Mouse (Mus musculus): ENCODE measurements around the gene Ell2.

Ell2 gene

DNA sequence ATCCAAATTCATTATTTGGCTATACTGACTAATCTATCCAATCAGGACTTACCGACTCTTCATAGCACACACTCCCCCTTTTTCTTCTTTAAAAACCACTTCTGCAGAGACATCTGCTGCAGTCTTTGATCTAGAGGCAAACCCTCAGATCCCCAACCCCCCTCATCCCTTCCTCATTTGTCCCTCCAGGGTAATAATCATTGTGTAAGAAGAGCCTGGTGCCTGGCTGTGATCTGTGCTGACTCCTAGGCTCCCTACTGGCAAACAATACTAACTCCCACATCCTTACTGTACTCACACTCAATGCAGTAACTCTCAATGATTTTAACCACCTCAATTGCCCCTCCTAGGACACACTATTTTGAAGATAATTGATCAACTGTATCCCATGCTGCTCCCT is 103.4 kb downstream of the Ell2 start:
- ATAC-seq (ENCODE audit: low TSS enrichment), result no peak

DNA sequence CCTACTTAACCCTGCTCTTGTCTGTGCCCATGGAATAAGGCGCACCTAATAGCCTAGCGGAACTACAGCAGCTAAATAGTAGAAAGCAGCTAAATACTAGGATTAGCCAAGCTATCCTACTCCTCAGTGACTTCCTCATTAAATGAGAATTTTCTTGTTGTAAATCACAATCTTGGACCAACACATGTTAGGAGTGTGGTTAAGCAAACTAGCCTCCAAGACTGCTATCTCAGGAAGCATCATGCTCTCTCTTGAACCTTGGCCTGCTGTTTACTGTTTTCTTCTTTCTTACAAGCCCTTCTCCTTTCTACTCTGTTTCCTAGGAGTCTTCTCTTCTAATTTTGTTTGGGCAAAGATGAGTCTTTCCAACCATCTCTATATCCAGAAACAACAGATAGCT is 110.6 kb downstream of the Ell2 start:
- no peak for ATAC-seq (ENCODE audit: low TSS enrichment)

DNA sequence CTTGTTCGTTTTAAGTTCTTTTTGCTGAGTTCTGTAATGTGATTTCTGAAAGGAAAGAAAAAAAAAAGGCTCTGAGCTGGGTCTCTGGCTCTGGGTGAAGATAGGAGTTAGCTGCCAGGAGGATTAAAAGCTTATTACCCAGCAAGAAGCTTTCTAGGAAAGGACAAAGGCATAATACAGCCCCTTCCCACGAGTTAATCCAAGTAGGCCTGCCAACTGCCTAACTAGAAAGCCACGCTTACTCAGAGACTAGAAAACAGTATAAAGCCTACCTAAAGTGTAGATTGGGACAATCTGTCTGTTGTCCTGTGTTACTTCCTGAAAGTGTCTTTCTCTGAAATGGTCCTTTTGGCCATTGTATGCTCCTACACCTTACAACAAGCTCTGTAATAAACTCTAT is 111.9 kb downstream of the Ell2 start:
- ATAC-seq (ENCODE audit: low TSS enrichment), result no peak

DNA sequence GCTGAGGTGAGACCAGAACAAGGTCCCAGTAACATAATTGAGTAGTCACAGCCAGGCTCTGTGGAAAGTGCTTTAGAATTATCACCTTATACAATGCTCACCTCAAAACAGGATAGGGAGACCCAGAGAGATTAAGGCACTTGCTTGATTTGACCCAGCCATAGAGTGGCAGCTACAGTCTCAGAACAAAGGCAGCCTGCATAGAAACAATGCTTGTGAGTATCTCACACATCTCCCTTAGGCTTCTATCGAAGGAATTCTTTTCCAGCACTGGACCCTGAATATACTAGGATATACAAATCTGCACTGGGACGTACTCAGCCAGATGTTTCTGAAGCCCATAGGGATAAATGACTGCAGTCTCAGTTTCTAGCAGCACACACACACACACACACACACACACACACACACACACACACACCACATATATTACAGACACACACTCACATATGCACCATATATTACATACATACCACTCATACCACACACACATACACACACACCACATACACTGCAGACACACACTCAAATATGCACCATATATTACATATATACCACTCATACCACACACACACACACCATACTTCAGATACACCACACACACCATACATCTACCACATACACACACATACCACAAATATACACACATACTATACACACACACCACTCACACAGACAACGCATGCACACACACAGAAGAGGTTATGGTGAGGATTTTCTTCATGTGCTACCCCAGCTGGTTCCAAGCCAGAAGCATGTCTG is 112.6 kb downstream of the Ell2 start:
- no peak for ATAC-seq (ENCODE audit: low TSS enrichment)

DNA sequence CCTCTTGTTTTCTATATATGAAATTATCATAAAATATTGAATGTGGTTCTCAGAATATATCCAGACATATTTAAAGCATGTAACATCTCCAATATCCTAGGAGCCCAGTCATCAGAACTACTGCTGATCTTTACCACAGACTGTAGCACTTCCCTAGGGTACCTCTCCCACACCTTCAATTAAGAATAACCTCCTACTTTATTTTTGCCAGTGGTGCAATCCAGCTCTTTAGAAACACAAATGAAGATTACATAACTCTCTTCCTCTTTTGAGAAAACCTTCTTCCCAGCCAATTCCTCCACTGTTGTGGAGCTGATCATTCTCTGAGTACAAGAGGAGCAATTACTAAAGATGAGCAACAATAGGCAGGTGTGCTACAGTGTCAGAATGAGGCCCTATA is 113.3 kb downstream of the Ell2 start:
- 0 out of 2 replicates have a peak, but pooled peaks have one; percentile 27 for ATAC-seq (ENCODE audit: low TSS enrichment)
